Mouse (Mus musculus) liver, postnatal 0 days (tissue): ENCODE results near the gene Ctse. TPM values are rescaled to one million over a fixed set of nuclear protein-coding genes. Genes with fewer than 3 reads are reported as not detected.

Experiments used
- ATAC-seq: fragments of 200-750 bp; cut with Nextera tagmentation; 2 replicates; pipeline ENCODE4 v1.8.0; 2017; ENCODE audit warnings: mild to moderate bottlenecking, moderate library complexity
- DNase-seq: peaks from one replicate; pipeline ENCODE4 v3.0.0-alpha.2; 2016
- H3K27ac ChIP-seq: fragments of 300-500 bp; sonication (generic); 2 replicates; pipeline ENCODE4 v1.5.1; 2014; ENCODE audit warnings: antibody characterized with exemption, moderate library complexity, mild to moderate bottlenecking, low read depth
- H3K27me3 ChIP-seq: fragments of 300-500 bp; sonication (generic); 2 replicates; pipeline ENCODE4 v1.6.1; 2014; ENCODE audit warnings: low read length, control low read depth, mixed read lengths; ENCODE audit not compliant: insufficient read depth
- H3K36me3 ChIP-seq: fragments of 300-500 bp; sonication (generic); replicated peaks from 2 replicates; pipeline ENCODE4 v1.6.1; 2014; ENCODE audit warnings: mild to moderate bottlenecking, control low read depth, low read length, moderate library complexity, mixed read lengths; ENCODE audit not compliant: insufficient read depth
- H3K4me1 ChIP-seq: fragments of 300-500 bp; sonication (generic); 2 replicates; pipeline ENCODE4 v1.6.1; 2014; ENCODE audit warnings: antibody characterized with exemption, mild to moderate bottlenecking, control low read depth; ENCODE audit not compliant: insufficient read depth
- H3K4me2 ChIP-seq: fragments of 300-500 bp; sonication (generic); 2 replicates; pipeline ENCODE4 v1.6.1; 2014; ENCODE audit warnings: low read depth, mild to moderate bottlenecking, low read length, moderate library complexity, mixed read lengths
- H3K4me3 ChIP-seq: fragments of 300-500 bp; sonication (generic); 2 replicates; pipeline ENCODE4 v1.5.1; 2014; ENCODE audit warnings: low read depth, low read length
- H3K9ac ChIP-seq: fragments of 300-500 bp; sonication (generic); replicated peaks from 2 replicates; pipeline ENCODE4 v1.6.1; 2014; ENCODE audit warnings: mild to moderate bottlenecking, moderate library complexity
- H3K9me3 ChIP-seq: fragments of 300-500 bp; sonication (generic); 2 replicates; pipeline ENCODE4 v1.6.1; 2016; ENCODE audit warnings: mild to moderate bottlenecking, control low read depth, low read length, mixed read lengths
- CTCF ChIP-seq: sonication (generic); IDR thresholded peaks from 2 replicates; pipeline ENCODE4 v1.5.1; 2016; ENCODE audit warnings: antibody characterized with exemption, low read depth
- EP300 ChIP-seq: IDR thresholded peaks from 2 replicates; pipeline ENCODE4 v1.6.1; 2016; ENCODE audit warnings: antibody characterized with exemption, low read depth, mild to moderate bottlenecking
- WGBS: fragments of 180-500 bp; shearing (Covaris S2); extraction: QIAGEN DNeasy Blood & Tissue Kit; methylation state at CpG from one replicate; pipeline ENCODE4 v1.1.7; 2014; ENCODE audit not compliant: insufficient replicate concordance; 5-methylcytosine and 5-hydroxymethylcytosine counted together
- polyA plus RNA-seq: library from polyadenylated mRNA; unstranded; fragments of >200 nt; fragmentation: Nextera tagmentation; extraction: Ambion mirVana; gene quantifications from 2 replicates; pipeline ENCODE4 v1.2.1, GENCODE M21; 2015

Gene Ctse
- polyA plus RNA-seq, 1 experiment from 2014 or later = 69.2 TPM

DNA sequence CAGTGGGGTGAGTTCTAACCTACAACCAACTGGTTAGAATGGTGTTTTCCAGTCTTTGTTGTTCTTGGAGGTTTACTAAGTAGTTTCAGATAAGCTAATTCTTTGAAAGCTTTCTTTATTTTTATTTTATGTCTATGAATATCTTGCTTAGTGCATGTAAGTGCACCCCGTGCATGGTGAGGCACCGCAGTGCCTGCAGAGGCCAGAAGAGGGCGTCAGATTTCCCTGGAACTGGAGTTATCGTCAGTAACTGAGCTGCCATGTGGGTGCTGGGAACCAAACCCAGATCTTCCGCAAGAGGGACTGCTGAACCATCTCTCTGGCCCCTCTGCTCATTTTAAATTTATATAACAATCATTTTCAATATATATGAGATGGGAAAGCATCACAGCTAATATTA lies 63.3 kb downstream of the Ctse start:
- Histone ChIP-seq H3K27ac (no peak overlapping the region), H3K27me3 (no peaks in the 10 kb centered on the region), H3K4me1 (peaks cover 4% of the 10 kb centered on the region; the same call in 1 of the 2 replicates), H3K9ac (no peak overlapping the region), H3K36me3 (no peaks in the 10 kb centered on the region), H3K9me3 (no peaks in the 10 kb centered on the region), H3K4me3 (no peak overlapping the region), H3K4me2 (no peak overlapping the region)
- TF ChIP-seq CTCF (no peak), EP300 (no peak)
- 78% methylated on average over 5 of the region's 5 CpGs for WGBS
- ATAC-seq = no peak
- no peak for DNase-seq

DNA sequence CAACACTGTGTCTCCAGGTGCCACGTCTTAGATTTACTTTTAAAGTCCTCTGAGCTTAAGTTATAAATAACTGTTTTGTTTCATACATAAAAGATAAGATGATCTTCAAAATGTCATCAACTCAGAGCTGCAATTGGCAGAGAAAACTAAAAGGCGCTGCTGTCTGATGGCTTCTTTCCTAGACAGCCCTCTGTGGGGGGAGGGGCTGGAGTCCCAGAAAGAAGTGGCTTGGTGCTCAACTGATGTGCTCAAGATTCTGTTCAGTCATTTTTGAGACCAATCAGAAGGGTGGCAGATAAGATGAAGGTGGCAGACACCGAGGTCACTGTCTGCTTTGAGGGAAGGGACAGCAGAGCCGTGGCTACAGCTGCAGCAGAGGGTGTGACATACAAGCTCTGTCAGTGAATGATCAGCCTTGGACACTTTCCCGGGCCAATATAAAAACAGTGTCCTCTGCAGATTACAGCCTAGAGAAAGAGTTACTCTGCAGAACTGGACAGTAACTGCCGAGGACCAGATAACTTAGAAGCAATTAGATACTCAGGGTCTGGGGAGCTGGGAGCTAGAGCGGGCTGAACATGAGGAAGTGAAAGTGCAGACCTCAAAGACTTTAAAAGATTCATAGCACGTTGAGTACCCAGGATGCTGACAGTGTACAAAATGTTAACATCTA lies 64.1 kb downstream of the Ctse start:
- H3K9me3 ChIP-seq = no peaks in the 10 kb centered on the region
- H3K27ac ChIP-seq = no peak overlapping the region
- peaks cover 4% of the 10 kb centered on the region; the same call in 1 of the 2 replicates for H3K4me1 ChIP-seq
- ATAC-seq = no peak
- no peaks in the 10 kb centered on the region for H3K27me3 ChIP-seq
- TF ChIP-seq CTCF (no peak), EP300 (no peak)
- H3K36me3 ChIP-seq = no peaks in the 10 kb centered on the region
- no peak for DNase-seq
- H3K4me3 ChIP-seq = no peak overlapping the region
- 37% methylated on average over 8 of the region's 8 CpGs for WGBS
- no peak overlapping the region for H3K9ac ChIP-seq
- H3K4me2 ChIP-seq = no peak overlapping the region

DNA sequence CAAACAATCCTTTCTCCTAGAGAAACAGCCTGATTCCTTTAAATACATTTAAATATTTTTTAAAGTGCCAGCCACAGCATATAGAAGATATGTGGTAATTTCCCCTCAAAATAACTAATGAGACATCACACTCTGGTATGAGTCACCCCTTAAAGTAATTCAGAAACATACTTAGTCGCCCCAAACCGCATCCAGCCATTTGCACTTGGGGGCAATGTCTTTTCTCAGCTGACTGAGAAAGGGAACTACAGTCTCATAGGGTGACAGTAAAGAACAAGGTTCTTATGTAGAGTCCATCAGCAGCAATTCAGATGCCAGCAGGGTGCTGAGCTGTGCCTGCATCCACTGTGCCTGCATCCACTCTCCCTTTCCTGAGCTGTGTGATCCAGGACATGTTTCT lies 65.4 kb downstream of the Ctse start:
- 73% methylated on average over 2 of the region's 2 CpGs for WGBS
- ATAC-seq (no peak), DNase-seq (no peak)
- H3K36me3 ChIP-seq = no peaks in the 10 kb centered on the region
- peaks cover 4% of the 10 kb centered on the region; the same call in 1 of the 2 replicates for H3K4me1 ChIP-seq
- no peaks in the 10 kb centered on the region for H3K27me3 ChIP-seq
- H3K4me2 ChIP-seq = no peak overlapping the region
- no peak overlapping the region for H3K9ac ChIP-seq
- H3K9me3 ChIP-seq = no peaks in the 10 kb centered on the region
- no peak overlapping the region for H3K4me3 ChIP-seq
- no peak overlapping the region for H3K27ac ChIP-seq
- TF ChIP-seq CTCF = no peak

DNA sequence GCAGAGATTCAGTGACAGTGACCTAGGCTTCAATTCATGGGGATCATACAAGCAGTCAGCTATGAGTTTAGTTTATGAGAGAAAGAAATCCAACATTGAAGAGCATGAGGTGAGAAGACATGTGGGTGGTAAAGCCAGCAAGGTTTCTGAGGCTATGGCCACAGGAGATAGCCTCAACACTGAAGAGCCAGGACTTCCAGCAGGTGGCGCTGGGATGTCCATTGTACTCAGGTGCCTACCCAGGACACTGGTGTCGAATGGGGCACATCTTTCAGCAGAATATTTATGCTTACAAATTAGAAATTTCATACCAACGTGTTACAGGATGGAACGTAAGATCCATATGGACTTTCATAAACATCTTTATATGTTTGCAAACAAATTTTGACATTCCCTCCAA lies 70.2 kb downstream of the Ctse start:
- WGBS = 28% methylated on average over 4 of the region's 4 CpGs
- H3K27me3 ChIP-seq = no peaks in the 10 kb centered on the region
- H3K4me3 ChIP-seq = no peak overlapping the region
- H3K27ac ChIP-seq = no peak overlapping the region
- peak; percentile 74 for DNase-seq
- no peak for ATAC-seq
- H3K9ac ChIP-seq = no peak overlapping the region
- TF ChIP-seq EP300 = no peak
- peak; percentile 83 for TF ChIP-seq CTCF
- no peaks in the 10 kb centered on the region for H3K36me3 ChIP-seq
- no peaks in the 10 kb centered on the region for H3K4me1 ChIP-seq
- no peaks in the 10 kb centered on the region for H3K9me3 ChIP-seq
- H3K4me2 ChIP-seq = no peak overlapping the region

- Histone ChIP-seq H3K4me3 (no peak overlapping the region), H3K36me3 (no peaks in the 10 kb centered on the region), H3K4me1 (no peaks in the 10 kb centered on the region), H3K27ac (no peak overlapping the region), H3K9me3 (no peaks in the 10 kb centered on the region), H3K4me2 (no peak overlapping the region), H3K27me3 (no peaks in the 10 kb centered on the region), H3K9ac (no peak overlapping the region)
- DNase-seq = no peak
- no peak for ATAC-seq
- WGBS = 86% methylated on average over 9 of the region's 10 CpGs
- no peak for TF ChIP-seq EP300
- TF ChIP-seq CTCF = no peak
Observed at GRCm38 (mm10) chr1:131711518-131711917, 73.4 kb downstream of the Ctse start.

DNA sequence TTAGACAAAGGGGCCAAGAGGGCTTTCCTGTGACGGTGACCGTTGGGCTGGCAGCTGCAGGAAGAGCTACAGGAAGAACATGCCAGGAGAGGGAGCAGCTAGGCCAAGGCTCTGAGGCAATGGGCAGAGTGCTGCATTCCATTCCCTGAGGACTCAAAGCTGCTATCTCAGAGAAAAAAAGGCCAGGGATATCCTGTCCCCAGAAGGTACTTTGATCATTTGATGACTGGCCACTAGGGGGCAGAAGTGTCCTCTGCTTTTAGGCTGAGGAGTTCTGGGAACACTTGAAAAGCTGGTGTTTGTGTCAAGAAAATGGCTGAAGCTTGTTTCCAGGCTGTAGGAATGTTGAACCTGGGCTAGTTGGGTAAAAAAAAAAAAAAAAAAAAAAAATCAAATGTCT lies 74.3 kb downstream of the Ctse start:
- Histone ChIP-seq H3K9ac (no peak overlapping the region), H3K4me2 (no peak overlapping the region), H3K4me1 (no peaks in the 10 kb centered on the region), H3K4me3 (no peak overlapping the region), H3K27me3 (no peaks in the 10 kb centered on the region), H3K9me3 (no peaks in the 10 kb centered on the region), H3K36me3 (no peaks in the 10 kb centered on the region), H3K27ac (no peak overlapping the region)
- ATAC-seq = 0 out of 2 replicates have a peak, but pooled peaks have one; percentile 13
- TF ChIP-seq CTCF = peak; percentile 85
- no peak for TF ChIP-seq EP300
- WGBS = 23% methylated on average over 2 of the region's 2 CpGs
- peak; percentile 79 for DNase-seq
